Mouse (Mus musculus) cortical plate, adult 2 months (tissue): ENCODE measurements around the gene Aph1a.

Experiments
- CTCF ChIP-seq: fragments of 200-500 bp; IDR thresholded peaks from 2 replicates; pipeline ENCODE4 v1.5.1; 2011; ENCODE audit warnings: mild to moderate bottlenecking, control low read depth, low read length; ENCODE audit not compliant: insufficient read depth; ENCODE audit errors: extremely low read depth
- POLR2A ChIP-seq: fragments of 200-500 bp; IDR thresholded peaks from 2 replicates; pipeline ENCODE4 v1.6.1; 2011; ENCODE audit warnings: mild to moderate bottlenecking, low read length, control low read depth; ENCODE audit not compliant: insufficient read depth; ENCODE audit errors: extremely low read depth

DNA sequence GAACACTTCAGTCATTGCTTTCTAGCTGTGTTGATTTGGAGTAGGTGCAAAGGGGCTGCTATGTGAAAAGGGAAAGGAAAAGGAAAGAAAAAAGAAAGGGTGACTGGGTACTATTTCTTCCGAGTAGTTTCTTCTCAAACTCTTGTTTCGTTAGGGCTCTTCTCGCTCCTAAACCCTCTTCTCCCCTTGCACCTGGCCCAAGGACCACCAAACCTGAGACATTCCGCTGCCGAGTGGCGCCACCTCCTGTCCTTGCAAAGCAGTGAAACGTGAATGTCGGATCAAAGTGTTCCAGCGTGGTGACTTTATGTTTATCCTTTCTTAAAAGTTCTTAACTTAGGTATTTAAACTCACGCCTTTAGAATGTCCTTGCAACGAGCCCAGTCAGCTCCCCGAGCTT, 13.1 kb downstream of the Aph1a start:
- peak; percentile 80 for TF ChIP-seq CTCF
- TF ChIP-seq POLR2A: no peak
